Mouse (Mus musculus) urinary bladder, postnatal 4 days (tissue): ENCODE measurements around the gene Pcsk6.
"Not testable (repeated sequence)": the region's sequence is repeated elsewhere in the genome, so short reads cannot be mapped to it uniquely, and the experiment has no call there.

Experiments used
- DNase-seq, 2 experiments: peaks; one replicate each; pipeline ENCODE4 v3.0.0; 2021 to 2022; ENCODE audit warnings: low spot score in 2 of 2

Pcsk6 gene

GRCm38 (mm10) chr7:65934238-65934970 lies 72.9 kb downstream of the Pcsk6 start:
- DNase-seq, result not testable (repeated sequence)

- DNase-seq, result no peak
Observed at GRCm38 (mm10) chr7:65935211-65935610, 73.7 kb downstream of the Pcsk6 start.

GRCm38 (mm10) chr7:65940988-65941387 lies 79.5 kb downstream of the Pcsk6 start:
- DNase-seq, result no peak

GRCm38 (mm10) chr7:65945342-65945993 lies 83.9 kb downstream of the Pcsk6 start:
- no peak for DNase-seq

GRCm38 (mm10) chr7:65946397-65946796 lies 84.9 kb downstream of the Pcsk6 start:
- DNase-seq, result no peak

- no peak for DNase-seq
Observed at GRCm38 (mm10) chr7:65948891-65949290, 87.4 kb downstream of the Pcsk6 start.

GRCm38 (mm10) chr7:65954583-65954982 lies 93.0 kb downstream of the Pcsk6 start:
- DNase-seq, result no peak

- DNase-seq, result no peak
Observed at GRCm38 (mm10) chr7:65955304-65956220, 94.0 kb downstream of the Pcsk6 start.

- no peak for DNase-seq
Observed at GRCm38 (mm10) chr7:65957245-65957644, 95.7 kb downstream of the Pcsk6 start.

- DNase-seq, result no peak
Observed at GRCm38 (mm10) chr7:65958105-65958504, 96.6 kb downstream of the Pcsk6 start.

- DNase-seq, result no peak
Observed at GRCm38 (mm10) chr7:65959221-65959924, 97.8 kb downstream of the Pcsk6 start.

GRCm38 (mm10) chr7:65962611-65963010 lies 101.1 kb downstream of the Pcsk6 start:
- no peak for DNase-seq

- no peak for DNase-seq
Observed at GRCm38 (mm10) chr7:65964398-65964797, 102.9 kb downstream of the Pcsk6 start.

- DNase-seq, result no peak
Observed at GRCm38 (mm10) chr7:65971301-65971700, 109.8 kb downstream of the Pcsk6 start.

- DNase-seq, result no peak
Observed at GRCm38 (mm10) chr7:65977286-65977685, 115.8 kb downstream of the Pcsk6 start.

GRCm38 (mm10) chr7:65977977-65978376 lies 116.4 kb downstream of the Pcsk6 start:
- no peak for DNase-seq

- no peak for DNase-seq
Observed at GRCm38 (mm10) chr7:65978996-65979823, 117.7 kb downstream of the Pcsk6 start.

- no peak for DNase-seq
Observed at GRCm38 (mm10) chr7:65980000-65980399, 118.5 kb downstream of the Pcsk6 start.

- no peak for DNase-seq
Observed at GRCm38 (mm10) chr7:65982057-65982456, 120.5 kb downstream of the Pcsk6 start.

- DNase-seq, result no peak
Observed at GRCm38 (mm10) chr7:65988249-65988648, 126.7 kb downstream of the Pcsk6 start.

GRCm38 (mm10) chr7:65988709-65989108 lies 127.2 kb downstream of the Pcsk6 start:
- DNase-seq, result no peak
